Mouse (Mus musculus) heart, postnatal 14 days (tissue): ENCODE results near the gene Cfap99. TPM values are rescaled to one million over a fixed set of nuclear protein-coding genes. Genes with fewer than 3 reads are reported as not detected.

ENCODE experiments used
- DNase-seq, 2 experiments: peaks; one replicate each; pipeline ENCODE4 v3.0.0; 2021 to 2022
- intact Hi-C: fragments of 180-260 bp; cut with DNase I; formaldehyde crosslinking; loops from one replicate; pipeline ENCODE4 v1.15.1; 2025
- long read RNA-seq, 2 experiments: library from polyadenylated mRNA; stranded (forward); transcript quantifications; one replicate each; pipeline ENCODE4 v2.0.0; 2021
- total RNA-seq, 2 experiments: library from RNA; stranded (reverse); gene quantifications; 2 replicates each; pipeline ENCODE4 v1.2.3; 2021

The Cfap99 gene
- total RNA-seq: not detected
- long read RNA-seq, experiment 1: 0 reads
- long read RNA-seq, experiment 2: 0 reads

GRCm38 (mm10) chr5:34288154-34288716 is at the start of gene Cfap99, which contains the start of gene Zfyve28:
TSS of gene Cfap99 (plus strand) at chr5:34288600.
TSS of gene Zfyve28 (minus strand) at chr5:34288449.
- peak; percentile 77 to 78 for DNase-seq
- intact Hi-C loops: no loop called here

- peak; percentile 47 to 61 for DNase-seq
- intact Hi-C loops: no loop called here
Observed at GRCm38 (mm10) chr5:34242224-34242963, 46.0 kb upstream of the Cfap99 start.

DNA sequence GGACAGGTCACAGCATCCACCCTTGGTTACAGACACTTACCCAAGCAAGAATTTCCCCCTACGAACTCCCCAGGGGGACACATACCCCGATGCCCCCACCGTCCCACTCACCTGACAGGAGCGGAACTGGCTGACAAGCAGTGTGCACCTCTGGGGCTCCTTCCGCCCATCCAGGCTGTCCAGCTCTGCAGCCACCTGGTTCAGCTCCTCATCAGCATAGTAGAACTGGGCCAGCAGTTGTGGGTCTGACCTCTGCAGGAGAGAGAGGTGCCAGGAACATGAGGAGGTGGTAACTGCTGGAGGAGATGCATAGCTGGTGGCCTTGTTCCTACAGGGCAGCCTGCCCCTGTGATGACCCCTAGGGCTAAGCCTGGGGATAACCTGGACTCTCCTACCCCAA is 45.3 kb upstream of the Cfap99 start:
- intact Hi-C loops: no loop called here
- DNase-seq: no peak

- intact Hi-C loops: no loop called here
- no peak for DNase-seq
Observed at GRCm38 (mm10) chr5:34246443-34246842, 42.0 kb upstream of the Cfap99 start.

DNA sequence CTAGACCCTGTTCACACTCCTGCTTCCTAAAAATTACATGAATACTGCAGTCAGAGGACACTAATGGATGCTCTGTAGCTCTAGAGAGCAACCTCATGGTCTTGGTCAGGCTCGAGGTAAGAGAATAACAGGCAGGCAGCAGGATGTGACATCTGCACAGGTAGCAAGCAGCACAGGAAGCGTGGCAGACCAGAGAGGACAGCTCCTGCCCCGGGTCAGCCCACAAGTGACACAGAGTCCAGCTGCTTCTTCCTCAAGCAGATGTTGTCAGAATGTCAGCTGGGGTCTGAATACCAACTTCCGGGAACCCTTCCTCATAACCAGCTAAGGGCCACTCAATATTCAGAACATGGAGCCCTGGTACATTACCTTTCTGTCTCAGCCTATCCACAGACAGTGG is 39.3 kb upstream of the Cfap99 start:
- intact Hi-C loops: no loop called here
- DNase-seq: no peak

- no peak for DNase-seq
- intact Hi-C loops: no loop called here
Observed at GRCm38 (mm10) chr5:34250090-34250489, 38.3 kb upstream of the Cfap99 start.

- no peak for DNase-seq
- intact Hi-C loops: no loop called here
Observed at GRCm38 (mm10) chr5:34251794-34252193, 36.6 kb upstream of the Cfap99 start.

DNA sequence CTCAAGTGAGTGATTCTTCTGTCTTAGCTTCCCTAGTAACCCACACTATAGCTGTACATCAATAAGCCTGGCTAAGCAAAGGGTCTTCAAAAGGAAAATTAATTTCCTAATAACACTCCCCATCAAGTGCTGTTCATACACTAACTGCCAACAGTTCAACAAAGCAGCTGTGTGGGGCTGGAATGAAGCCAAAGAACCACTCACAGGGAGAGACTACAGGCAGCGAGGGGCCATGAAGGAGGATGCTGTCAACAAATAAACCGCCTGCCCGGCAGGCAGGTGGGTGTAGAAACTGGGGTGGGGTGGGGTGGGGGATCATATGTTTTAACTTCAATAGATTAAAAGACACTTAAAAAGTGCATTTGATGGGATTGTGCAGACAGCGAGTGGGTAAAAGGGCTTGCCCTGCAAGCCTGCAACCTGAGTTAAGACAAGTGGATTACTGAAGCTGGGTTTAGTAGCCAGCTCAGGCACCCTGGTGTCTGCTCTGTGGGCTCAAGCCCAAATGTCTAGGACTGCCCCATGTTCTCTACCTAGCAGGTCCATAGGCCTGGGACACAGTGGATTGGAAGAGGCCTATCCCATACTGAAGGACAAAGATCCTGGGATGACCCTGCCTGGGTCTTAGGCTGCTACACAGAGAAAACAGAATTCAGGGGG is 36.0 kb upstream of the Cfap99 start:
- intact Hi-C loops: no loop called here
- DNase-seq: peak; percentile 28 to 60

GRCm38 (mm10) chr5:34252967-34253519 is 35.4 kb upstream of the Cfap99 start:
- intact Hi-C loops: no loop called here
- no peak for DNase-seq

GRCm38 (mm10) chr5:34254309-34254708 is 34.1 kb upstream of the Cfap99 start:
- DNase-seq: no peak
- intact Hi-C loops: no loop called here

DNA sequence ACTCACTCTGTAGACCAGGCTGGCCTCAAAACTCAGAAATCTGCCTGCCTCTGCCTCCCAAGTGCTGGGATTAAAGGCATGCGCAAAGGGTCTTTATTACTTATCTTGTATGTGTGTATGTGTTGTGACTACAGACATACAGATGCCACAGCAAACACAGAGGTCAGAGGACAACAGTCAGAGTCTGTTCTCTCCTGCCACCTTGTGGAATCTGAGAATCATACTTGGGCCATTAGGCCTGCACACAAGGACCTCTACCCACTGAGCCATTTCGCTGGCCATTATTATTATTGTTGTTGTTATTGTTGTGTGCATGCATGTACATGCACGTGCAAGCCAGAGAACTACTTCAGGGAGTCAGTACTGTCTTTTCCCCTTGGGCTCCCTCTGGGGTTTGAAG is 33.2 kb upstream of the Cfap99 start:
- DNase-seq: no peak
- intact Hi-C loops: loop anchor here (1.0 to 5.0 kb wide), 3 partner anchors 45 to 158 kb away; no protein-coding TSS in a partner anchor

DNA sequence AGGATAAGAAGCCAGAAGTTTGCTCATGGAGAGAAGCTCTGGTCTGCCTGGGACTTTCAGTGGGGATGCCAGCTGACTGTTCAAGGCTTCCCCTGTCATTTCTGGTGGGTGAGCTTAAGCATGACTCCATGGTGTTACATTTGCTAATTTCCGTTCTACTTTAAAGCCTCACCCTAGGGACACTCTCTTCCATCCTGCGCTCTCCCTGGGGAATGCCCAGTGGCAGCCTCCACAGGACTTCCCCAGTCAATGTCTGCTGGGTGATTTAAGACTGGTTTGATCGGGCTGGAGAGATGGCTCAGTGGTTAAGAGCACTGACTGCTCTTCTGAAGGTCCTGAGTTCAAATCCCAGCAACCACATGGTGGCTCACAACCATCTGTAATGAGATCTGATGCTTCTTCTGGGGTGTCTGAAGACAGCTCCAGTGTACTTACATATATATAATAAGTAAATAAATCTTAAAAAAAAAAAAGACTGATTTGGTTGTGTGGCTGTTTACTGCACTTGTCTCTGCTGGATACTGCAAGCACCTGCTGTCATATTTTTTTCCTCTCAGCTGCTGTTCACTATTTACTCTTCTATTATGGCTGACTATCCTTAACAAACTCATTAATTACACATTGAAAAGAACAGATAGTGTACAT is 29.1 kb upstream of the Cfap99 start:
- intact Hi-C loops: loop anchor here (5.0 kb wide), 1 partner anchor 162 kb away; no protein-coding TSS in a partner anchor
- no peak for DNase-seq

- intact Hi-C loops: no loop called here
- DNase-seq: no peak
Observed at GRCm38 (mm10) chr5:34266065-34266464, 22.3 kb upstream of the Cfap99 start.

GRCm38 (mm10) chr5:34269197-34269920 is 19.0 kb upstream of the Cfap99 start:
- intact Hi-C loops: no loop called here

DNA sequence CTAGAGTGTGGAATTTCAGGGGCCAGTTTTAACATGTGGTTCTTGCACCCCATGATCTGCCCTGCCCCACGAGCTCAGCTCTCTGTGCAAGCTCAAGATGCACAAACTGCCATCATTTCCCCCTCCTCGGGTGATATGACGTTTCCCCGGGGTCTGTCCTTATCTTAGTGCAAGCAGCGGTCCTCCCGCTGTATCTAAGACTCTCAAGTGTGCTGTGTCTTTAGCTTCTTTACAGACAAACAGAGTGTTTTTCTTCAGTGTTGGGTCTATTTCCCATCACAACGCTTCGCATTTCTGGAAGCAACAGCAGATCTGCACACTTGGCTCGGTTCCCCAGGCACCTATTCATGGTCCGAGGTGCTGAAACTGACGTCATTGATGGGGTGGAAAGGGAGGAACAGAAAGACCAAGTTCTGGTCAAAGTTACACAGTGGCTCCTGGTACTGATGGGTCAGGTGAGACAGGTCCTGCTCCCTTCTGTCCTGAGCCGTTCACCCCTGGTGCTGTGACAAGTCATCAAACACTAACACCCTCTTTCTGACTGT is 18.4 kb upstream of the Cfap99 start:
- intact Hi-C loops: no loop called here
- DNase-seq: no peak

More at GRCm38 (mm10) chr5:34269197-34269920, 19.0 kb upstream of the Cfap99 start:
- no peak for DNase-seq

DNA sequence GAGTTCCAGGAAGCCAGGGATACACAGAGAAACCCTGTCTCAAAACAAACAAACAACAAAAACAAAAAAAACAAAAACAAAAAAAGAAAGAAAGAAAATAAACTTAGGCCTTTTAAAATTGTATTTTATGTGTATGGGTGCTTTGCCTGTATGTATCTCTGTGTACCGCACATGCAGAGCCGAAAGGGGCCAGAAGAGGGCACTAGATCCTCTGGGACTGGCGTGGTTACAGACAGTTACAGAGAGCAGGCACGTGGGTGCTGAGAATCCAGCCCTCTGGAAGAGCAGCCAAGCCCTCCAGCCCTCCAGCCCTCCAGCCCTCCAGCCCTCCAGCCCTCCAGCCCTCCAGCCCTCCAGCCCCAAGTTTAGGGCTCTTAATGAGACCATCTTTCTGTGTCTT is 16.7 kb upstream of the Cfap99 start:
- intact Hi-C loops: no loop called here
- DNase-seq: no peak

DNA sequence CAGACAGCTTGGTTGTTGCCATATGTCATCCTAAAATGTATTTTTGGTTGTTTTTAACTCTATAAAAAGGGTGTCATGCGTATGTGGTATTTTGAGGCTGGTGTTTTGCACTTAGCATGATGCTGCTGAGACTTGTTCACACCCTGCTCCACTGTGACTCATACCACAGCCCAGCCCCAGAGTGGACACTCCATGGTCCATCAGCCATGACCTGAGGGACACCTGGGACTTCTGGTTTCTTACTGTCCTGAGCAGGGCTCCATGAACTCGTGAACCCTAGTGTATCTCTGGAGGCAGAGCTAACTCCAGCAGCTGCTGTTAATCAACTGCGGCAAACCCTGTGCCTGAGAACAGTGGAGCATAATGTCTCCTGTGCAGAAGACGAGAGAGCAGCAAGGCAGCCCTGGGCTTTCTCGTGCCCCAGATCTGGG is 15.1 kb upstream of the Cfap99 start:
- no peak for DNase-seq
- intact Hi-C loops: no loop called here

- intact Hi-C loops: no loop called here
- DNase-seq: no peak
Observed at GRCm38 (mm10) chr5:34274268-34274667, 14.1 kb upstream of the Cfap99 start.

- intact Hi-C loops: no loop called here
Observed at GRCm38 (mm10) chr5:34274676-34275293, 13.6 kb upstream of the Cfap99 start.

More at GRCm38 (mm10) chr5:34274676-34275293, 13.6 kb upstream of the Cfap99 start:
- no peak for DNase-seq
